Mouse (Mus musculus): ENCODE measurements around the gene Gm13102. TPM values are rescaled to one million over a fixed set of nuclear protein-coding genes. Genes with fewer than 3 reads are reported as not detected.
"Not testable (repeated sequence)": the region's sequence is repeated elsewhere in the genome, so short reads cannot be mapped to it uniquely, and the experiment has no call there.

The Gm13102 gene
- total RNA-seq (2017): not detected in 2 replicates

DNA sequence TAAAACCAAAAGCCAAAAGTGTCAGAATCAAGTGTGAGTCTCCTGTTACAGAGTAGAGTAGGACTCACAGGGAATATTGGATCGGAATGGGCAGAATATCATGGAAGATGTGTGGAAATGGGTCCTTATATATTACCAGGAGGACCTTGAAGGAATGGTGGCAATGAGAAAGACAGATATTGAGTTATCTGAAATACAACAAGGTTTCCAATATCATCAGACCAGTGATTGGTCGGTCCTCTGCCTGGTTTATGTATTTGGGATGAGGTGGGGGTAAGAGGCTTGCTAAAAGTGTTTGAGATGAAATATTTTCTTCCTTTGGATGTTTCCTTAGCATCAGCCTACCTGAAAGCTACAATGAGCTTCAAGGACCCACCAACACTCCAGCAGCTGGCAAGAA is at the start of gene Gm13102:
Gene Gm13102 (plus strand): TSS at position 301 of the 400 bp plus-strand sequence.
- ATAC-seq (ENCODE audit: extremely low read depth, insufficient number of reproducible peaks, low FRiP score, poor library complexity, severe bottlenecking): not testable (repeated sequence)

DNA sequence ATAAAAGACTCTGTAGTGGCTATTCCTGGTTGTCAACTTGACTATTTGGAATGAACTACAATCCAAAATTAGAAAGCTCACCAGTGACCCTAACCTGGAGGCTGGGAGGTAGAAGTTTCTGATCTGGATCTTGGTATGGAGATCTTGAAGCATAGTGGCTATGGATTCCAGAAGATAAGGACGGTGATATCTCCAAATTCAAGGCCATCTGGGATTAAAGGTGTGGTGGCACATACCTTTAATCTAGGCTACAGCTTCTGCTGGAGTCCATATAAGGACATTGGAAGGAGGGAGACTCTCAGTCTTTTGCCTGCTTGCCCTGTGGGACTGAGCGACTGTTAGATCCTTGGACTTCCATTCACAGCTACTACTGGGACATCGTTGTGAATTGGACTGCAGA is 47.4 kb upstream of the Gm13102 start, which contains the start of gene Pramel4:
Gene Pramel4 (plus strand): TSS at position 301 of the 400 bp plus-strand sequence.
- ATAC-seq (ENCODE audit: extremely low read depth, insufficient number of reproducible peaks, low FRiP score, poor library complexity, severe bottlenecking): not testable (repeated sequence)

Other genes starting within 250 kb of the Gm13102 start
- gene Pramef6, start 206.1 kb upstream of the Gm13102 start, total RNA-seq (2017): not detected in 2 replicates
- not detected in 2 replicates for gene Pramef25, start 155.5 kb upstream of the Gm13102 start, total RNA-seq (2017)
- gene Gm13101, start 139.5 kb upstream of the Gm13102 start, total RNA-seq (2017): not detected in 2 replicates
- gene Pramef17, start 112.1 kb upstream of the Gm13102 start, total RNA-seq (2017): not detected in 2 replicates
- gene Pramel4, start 47.3 kb upstream of the Gm13102 start, total RNA-seq (2017): not detected in 2 replicates
- not detected in 2 replicates for gene Oog3, start 56.2 kb downstream of the Gm13102 start, total RNA-seq (2017)
- gene Oog2, start 84.2 kb downstream of the Gm13102 start, total RNA-seq (2017): not detected in 2 replicates
- not detected in 2 replicates for gene C87977, start 106.8 kb downstream of the Gm13102 start, total RNA-seq (2017)
- not detected in 2 replicates for gene Pramel5, start 174.0 kb downstream of the Gm13102 start, total RNA-seq (2017)
- gene Gm13128, start 223.8 kb downstream of the Gm13102 start, total RNA-seq (2017): 0.35 TPM in 1 of 2 replicates, not detected in the other

Data from neutrophil, adult 5-6 weeks (primary cell).